Mouse (Mus musculus) forebrain, postnatal 0 days (tissue): ENCODE results near the gene Gclm. TPM values are rescaled to one million over a fixed set of nuclear protein-coding genes. Genes with fewer than 3 reads are reported as not detected.

Source experiments
- ATAC-seq: fragments of 200-750 bp; cut with Nextera tagmentation; 2 replicates; pipeline ENCODE4 v1.8.0; 2017; ENCODE audit warnings: mild to moderate bottlenecking, moderate library complexity
- DNase-seq: peaks from one replicate; pipeline ENCODE4 v3.0.0-alpha.2; 2015
- H3K27ac ChIP-seq: fragments of 300-500 bp; sonication (generic); 2 replicates; pipeline ENCODE4 v1.5.1; 2014; ENCODE audit warnings: low read depth, mild to moderate bottlenecking, antibody characterized with exemption, low read length, moderate library complexity, mixed read lengths
- H3K27me3 ChIP-seq: fragments of 300-500 bp; sonication (generic); 2 replicates; pipeline ENCODE4 v1.6.1; 2014; ENCODE audit warnings: mild to moderate bottlenecking, low read length, mixed read lengths; ENCODE audit not compliant: insufficient read depth
- H3K36me3 ChIP-seq: fragments of 300-500 bp; sonication (generic); 2 replicates; pipeline ENCODE4 v1.6.1; 2014; ENCODE audit warnings: mild to moderate bottlenecking, moderate library complexity; ENCODE audit not compliant: insufficient read depth
- H3K4me1 ChIP-seq: fragments of 300-500 bp; sonication (generic); 2 replicates; pipeline ENCODE4 v1.6.1; 2014; ENCODE audit warnings: antibody characterized with exemption; ENCODE audit not compliant: insufficient read depth
- H3K4me2 ChIP-seq: fragments of 300-500 bp; sonication (generic); 2 replicates; pipeline ENCODE4 v1.6.1; 2014; ENCODE audit warnings: low read depth, mild to moderate bottlenecking, moderate library complexity
- H3K4me3 ChIP-seq: fragments of 300-500 bp; sonication (generic); 2 replicates; pipeline ENCODE4 v1.5.1; 2014; ENCODE audit warnings: low read depth, low read length, mixed read lengths
- H3K9ac ChIP-seq: fragments of 300-500 bp; sonication (generic); 2 replicates; pipeline ENCODE4 v1.6.1; 2014; ENCODE audit warnings: mild to moderate bottlenecking
- H3K9me3 ChIP-seq: fragments of 300-500 bp; sonication (generic); 2 replicates; pipeline ENCODE4 v1.6.1; 2016; ENCODE audit warnings: low read length
- CTCF ChIP-seq: sonication (generic); IDR thresholded peaks from 2 replicates; pipeline ENCODE4 v1.5.1; 2016; ENCODE audit warnings: antibody characterized with exemption, control low read depth, low read depth
- WGBS: fragments of 180-500 bp; shearing (Covaris S2); extraction: QIAGEN DNeasy Blood & Tissue Kit; methylation state at CpG from one replicate; pipeline ENCODE4 v1.1.7; 2014; 5-methylcytosine and 5-hydroxymethylcytosine counted together
- polyA plus RNA-seq: library from polyadenylated mRNA; unstranded; fragments of >200 nt; fragmentation: Nextera tagmentation; extraction: Ambion mirVana; gene quantifications from 2 replicates; pipeline ENCODE4 v1.2.1, GENCODE M21; 2015
- total RNA-seq: library from RNA; depleted of rRNA; stranded (reverse); fragments of >200 nt; gene quantifications from 2 replicates; pipeline ENCODE4 v1.2.3, GENCODE M21; 2014

The Gclm gene
- total and polyA plus RNA-seq, 2 experiments from 2014 or later: 29.4 to 58.3 TPM

DNA sequence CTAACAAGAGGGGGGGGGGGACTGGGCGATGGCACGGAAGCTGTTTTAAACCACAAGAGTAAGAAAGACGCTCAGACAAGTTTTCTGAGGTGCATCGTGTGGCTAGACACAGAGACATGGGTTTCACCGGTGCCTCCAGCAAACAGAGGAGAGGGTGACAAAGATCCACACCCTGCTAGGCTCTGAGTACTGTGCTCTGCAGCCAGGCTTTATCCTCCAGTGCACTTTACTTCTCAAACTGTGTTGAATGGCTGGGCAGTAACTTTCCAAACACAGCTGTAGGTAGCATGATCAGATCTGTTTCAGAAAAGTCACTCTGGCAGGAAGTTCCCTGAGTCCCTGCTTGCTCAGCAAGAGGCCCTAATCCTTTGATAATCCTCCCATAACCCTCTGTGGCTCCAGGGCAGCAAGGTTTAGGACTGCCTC lies 43.0 kb upstream of the Gclm start:
- H3K27me3 ChIP-seq: no peaks in the 10 kb centered on the region
- no peak for ATAC-seq
- H3K4me1 ChIP-seq: no peaks in the 10 kb centered on the region
- no peak overlapping the region for H3K27ac ChIP-seq
- H3K36me3 ChIP-seq: no peaks in the 10 kb centered on the region
- no peak overlapping the region for H3K9ac ChIP-seq
- no peak for DNase-seq
- 15% methylated on average over 5 of the region's 5 CpGs for WGBS
- no peak overlapping the region for H3K4me2 ChIP-seq
- no peak overlapping the region for H3K4me3 ChIP-seq
- no peaks in the 10 kb centered on the region for H3K9me3 ChIP-seq
- TF ChIP-seq CTCF: no peak

DNA sequence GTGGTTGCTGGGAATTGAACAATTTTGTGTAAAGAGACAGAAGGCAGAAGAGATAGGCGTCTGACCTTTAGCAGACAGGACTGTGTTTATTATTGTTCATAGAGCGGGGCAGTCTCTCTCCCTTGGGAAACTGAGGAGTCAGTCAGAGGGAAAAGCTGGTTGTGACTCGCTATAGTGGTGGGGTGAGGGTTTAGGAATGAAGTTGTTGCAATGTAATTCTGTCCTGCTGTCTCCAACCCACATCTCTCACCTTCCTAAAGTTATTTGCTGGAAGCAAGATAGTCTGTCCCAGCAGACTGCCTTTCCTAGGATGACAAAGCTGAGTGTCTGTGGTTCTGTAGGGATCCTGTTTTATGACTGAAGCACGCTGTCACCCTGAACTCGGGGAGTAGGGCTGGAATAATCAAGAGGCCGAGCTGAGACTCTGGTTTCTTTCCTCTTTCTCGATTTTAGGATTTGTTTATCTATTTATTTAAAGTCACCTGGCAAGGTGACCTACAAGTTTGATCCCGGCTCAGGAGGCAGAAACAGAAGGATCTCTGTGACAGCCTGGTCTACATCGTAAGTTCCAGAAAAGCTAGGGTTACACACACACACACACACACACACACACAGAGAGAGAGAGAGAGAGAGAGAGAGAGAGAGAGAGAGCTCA lies 41.6 kb upstream of the Gclm start:
- DNase-seq (no peak), ATAC-seq (no peak)
- 84% methylated on average over 9 of the region's 9 CpGs for WGBS

GRCm38 (mm10) chr3:122205753-122206152 lies 39.6 kb upstream of the Gclm start:
- DNase-seq: no peak
- 80% methylated on average over 6 of the region's 6 CpGs for WGBS
- no peak for ATAC-seq
- Histone ChIP-seq H3K9ac (no peak overlapping the region), H3K9me3 (no peaks in the 10 kb centered on the region), H3K36me3 (no peaks in the 10 kb centered on the region), H3K4me3 (no peak overlapping the region), H3K27me3 (no peaks in the 10 kb centered on the region), H3K27ac (no peak overlapping the region), H3K4me2 (no peak overlapping the region), H3K4me1 (no peaks in the 10 kb centered on the region)
- TF ChIP-seq CTCF: no peak

More for the DNA sequence above, 41.6 kb upstream of the Gclm start:
- no peak for TF ChIP-seq CTCF
- Histone ChIP-seq H3K27ac (no peak overlapping the region), H3K4me3 (no peak overlapping the region), H3K4me2 (no peak overlapping the region), H3K4me1 (no peaks in the 10 kb centered on the region), H3K9me3 (no peaks in the 10 kb centered on the region), H3K27me3 (no peaks in the 10 kb centered on the region), H3K36me3 (no peaks in the 10 kb centered on the region), H3K9ac (no peak overlapping the region)

DNA sequence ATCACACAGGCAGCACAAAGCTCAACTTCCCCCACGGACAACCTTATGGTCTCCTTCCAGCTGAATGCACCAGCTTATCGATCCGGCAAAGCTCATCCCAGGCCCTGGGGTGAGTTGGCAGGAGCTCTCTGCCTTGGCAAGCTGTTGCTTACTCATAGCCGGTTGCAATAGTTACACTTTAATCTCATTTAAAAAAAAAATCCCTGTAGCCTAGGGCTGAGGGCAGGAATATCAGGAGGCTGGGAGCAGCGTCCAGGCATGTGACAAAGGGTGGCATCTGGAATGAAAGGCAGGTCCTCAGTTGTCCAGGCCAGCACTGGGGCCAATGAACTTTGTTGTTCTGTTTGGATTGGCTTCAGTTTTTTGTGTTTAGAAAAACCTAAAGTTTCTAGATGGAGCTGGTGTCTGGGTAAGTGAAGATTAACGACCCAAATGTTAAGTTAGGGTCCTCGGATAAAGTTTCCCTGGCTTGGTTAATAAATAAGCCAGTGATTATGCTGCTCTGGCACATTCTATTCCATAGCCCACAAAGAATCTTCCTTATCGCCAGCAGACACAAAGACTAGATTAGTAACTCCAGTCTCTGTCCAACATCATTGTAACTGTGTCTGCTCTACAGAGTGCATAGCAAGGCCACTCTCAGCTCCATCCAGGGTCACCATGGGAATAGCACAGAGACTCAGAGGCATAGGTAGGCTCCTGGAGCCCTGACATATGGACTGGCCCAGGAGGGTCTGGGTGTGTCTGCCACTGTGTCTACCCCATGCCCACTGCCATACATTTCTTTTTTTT lies 38.9 kb upstream of the Gclm start:
- DNase-seq (no peak), ATAC-seq (no peak)
- TF ChIP-seq CTCF: no peak
- H3K4me3 ChIP-seq: no peak overlapping the region
- no peaks in the 10 kb centered on the region for H3K27me3 ChIP-seq
- H3K27ac ChIP-seq: no peak overlapping the region
- no peaks in the 10 kb centered on the region for H3K36me3 ChIP-seq
- no peaks in the 10 kb centered on the region for H3K4me1 ChIP-seq
- H3K9ac ChIP-seq: no peak overlapping the region
- WGBS: 40% methylated on average over 8 of the region's 8 CpGs
- no peak overlapping the region for H3K4me2 ChIP-seq
- H3K9me3 ChIP-seq: no peaks in the 10 kb centered on the region

DNA sequence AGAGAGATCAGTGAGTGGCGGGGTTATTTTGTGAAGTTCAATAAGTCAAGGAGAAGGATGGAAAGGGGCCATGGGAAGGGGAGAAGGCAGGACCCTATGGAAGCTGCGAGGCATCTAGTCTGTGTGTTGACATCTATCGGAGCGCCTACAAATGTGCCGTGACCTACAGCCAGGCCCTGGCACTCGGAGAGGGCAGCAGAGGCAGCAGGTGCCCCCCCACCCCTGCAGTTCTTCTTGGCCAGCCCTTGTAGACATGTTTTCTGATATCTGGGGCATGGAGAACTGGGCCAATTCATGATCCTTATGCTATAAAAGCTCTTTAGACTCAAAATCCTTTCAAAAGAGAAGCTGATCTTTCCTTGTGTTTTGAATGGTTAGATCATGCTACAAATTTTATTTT lies 37.6 kb upstream of the Gclm start:
- DNase-seq (no peak), ATAC-seq (no peak)
- no peak overlapping the region for H3K27ac ChIP-seq
- H3K4me2 ChIP-seq: no peak overlapping the region
- H3K27me3 ChIP-seq: no peaks in the 10 kb centered on the region
- H3K9ac ChIP-seq: no peak overlapping the region
- no peak for TF ChIP-seq CTCF
- 91% methylated on average over 6 of the region's 6 CpGs for WGBS
- H3K4me3 ChIP-seq: no peak overlapping the region
- H3K36me3 ChIP-seq: no peaks in the 10 kb centered on the region
- no peaks in the 10 kb centered on the region for H3K9me3 ChIP-seq
- H3K4me1 ChIP-seq: no peaks in the 10 kb centered on the region

DNA sequence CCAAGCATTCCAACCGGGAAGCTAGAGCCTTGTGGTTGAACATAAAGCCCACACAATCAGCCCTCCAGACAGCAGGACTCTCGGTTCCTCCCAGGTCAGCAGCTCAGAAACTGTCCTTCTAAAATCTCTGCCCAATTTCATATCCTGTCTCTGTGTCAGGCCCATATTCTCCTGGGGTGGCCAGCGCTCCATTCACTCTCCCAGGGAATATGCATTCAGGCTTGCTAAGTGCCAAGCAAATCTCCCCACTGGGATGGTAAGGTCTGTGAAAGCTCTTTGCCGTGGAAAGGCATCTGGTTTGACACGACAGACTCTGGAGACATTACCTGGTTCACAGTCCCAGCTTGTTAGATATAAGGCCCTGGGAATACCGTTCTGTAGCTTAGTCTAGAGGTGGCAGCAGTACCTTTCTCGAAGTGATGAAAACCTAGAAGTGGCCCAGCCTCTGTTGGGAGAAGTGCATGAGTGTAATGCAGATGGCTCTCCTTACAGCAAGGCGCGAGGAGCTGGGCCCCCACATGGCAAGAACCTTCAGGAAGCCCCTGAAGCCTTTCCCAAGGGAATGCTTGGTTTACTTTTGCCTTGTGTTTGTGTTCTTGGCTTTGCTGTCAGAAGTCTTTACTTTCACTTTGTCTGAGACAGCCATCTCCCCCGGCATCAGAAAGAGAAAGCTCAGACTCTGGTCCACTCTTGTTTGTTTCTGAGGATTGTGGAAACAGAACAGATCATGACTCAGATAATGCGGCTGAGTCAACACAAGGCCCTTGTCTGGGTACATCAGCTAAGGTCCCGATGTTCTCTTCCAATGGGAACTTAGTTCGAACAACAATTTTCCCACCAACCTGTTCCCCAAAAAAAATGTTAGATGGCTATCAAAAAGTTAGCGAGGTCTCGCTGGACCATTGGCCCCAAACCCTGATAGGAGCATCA lies 36.8 kb upstream of the Gclm start:
- Histone ChIP-seq H3K27me3 (no peaks in the 10 kb centered on the region), H3K4me1 (no peaks in the 10 kb centered on the region), H3K36me3 (no peaks in the 10 kb centered on the region), H3K4me2 (no peak overlapping the region), H3K27ac (no peak overlapping the region), H3K9me3 (no peaks in the 10 kb centered on the region), H3K9ac (no peak overlapping the region), H3K4me3 (no peak overlapping the region)
- ATAC-seq (no peak), DNase-seq (no peak)
- 91% methylated on average over 15 of the region's 15 CpGs for WGBS
- no peak for TF ChIP-seq CTCF
